Mouse (Mus musculus) gastrocnemius, postnatal 14 days (tissue): ENCODE measurements around the gene Hnrnpul1. TPM values are rescaled to one million over a fixed set of nuclear protein-coding genes. Genes with fewer than 3 reads are reported as not detected.

Experiments
- DNase-seq: peaks from one replicate; pipeline ENCODE4 v3.0.0; 2021; ENCODE audit warnings: mixed read lengths
- intact Hi-C: fragments of 180-260 bp; cut with DNase I; formaldehyde crosslinking; loops from one replicate; pipeline ENCODE4 v1.15.1; 2025; ENCODE audit warnings: low total_unique reads
- total RNA-seq, 2 experiments: library from RNA; stranded (reverse); gene quantifications; 2 replicates each; pipeline ENCODE4 v1.2.3; 2021

Gene Hnrnpul1
- total RNA-seq, 2 experiments from 2014 or later: 67.9 to 69.5 TPM

- intact Hi-C loops: no loop called here
- DNase-seq: no peak
Measured at GRCm38 (mm10) chr7:25781937-25782610, 27.5 kb upstream of the Hnrnpul1 start.

GRCm38 (mm10) chr7:25781321-25781936, 26.9 kb upstream of the Hnrnpul1 start:
- DNase-seq: peak; percentile 51
- intact Hi-C loops: no loop called here

GRCm38 (mm10) chr7:25780753-25781152, 26.2 kb upstream of the Hnrnpul1 start:
- DNase-seq: no peak
- intact Hi-C loops: no loop called here

GRCm38 (mm10) chr7:25780021-25780420, 25.5 kb upstream of the Hnrnpul1 start:
- intact Hi-C loops: no loop called here
- no peak for DNase-seq

GRCm38 (mm10) chr7:25768229-25768628, 13.7 kb upstream of the Hnrnpul1 start:
- intact Hi-C loops: no loop called here

GRCm38 (mm10) chr7:25766108-25766507, 11.6 kb upstream of the Hnrnpul1 start:
- DNase-seq: no peak
- intact Hi-C loops: no loop called here

More at GRCm38 (mm10) chr7:25768229-25768628, 13.7 kb upstream of the Hnrnpul1 start:
- no peak for DNase-seq

GRCm38 (mm10) chr7:25764221-25764620, 9.7 kb upstream of the Hnrnpul1 start:
- DNase-seq: no peak
- intact Hi-C loops: no loop called here

GRCm38 (mm10) chr7:25763678-25764077, 9.1 kb upstream of the Hnrnpul1 start:
- DNase-seq: no peak
- intact Hi-C loops: no loop called here

GRCm38 (mm10) chr7:25761354-25761753, 6.8 kb upstream of the Hnrnpul1 start:
- no peak for DNase-seq
- intact Hi-C loops: no loop called here

- intact Hi-C loops: loop anchor here (2.0 kb wide), 1 partner anchor 49 kb away; no protein-coding TSS in a partner anchor
Measured at GRCm38 (mm10) chr7:25756011-25756410, 1.5 kb upstream of the Hnrnpul1 start.

GRCm38 (mm10) chr7:25755468-25755833, 894 bp upstream of the Hnrnpul1 start:
- DNase-seq: peak; percentile 53
- intact Hi-C loops: no loop called here

More at GRCm38 (mm10) chr7:25756011-25756410, 1.5 kb upstream of the Hnrnpul1 start:
- DNase-seq: peak; percentile 93

- intact Hi-C loops: no loop called here
- DNase-seq: no peak
Measured at GRCm38 (mm10) chr7:25754439-25754737, 169 bp downstream of the Hnrnpul1 start.

- intact Hi-C loops: no loop called here
- DNase-seq: peak; percentile 58
Measured at GRCm38 (mm10) chr7:25753643-25754438, 716 bp downstream of the Hnrnpul1 start.

GRCm38 (mm10) chr7:25753076-25753475, 1.5 kb downstream of the Hnrnpul1 start:
- DNase-seq: no peak
- intact Hi-C loops: no loop called here

- intact Hi-C loops: no loop called here
- DNase-seq: no peak
Measured at GRCm38 (mm10) chr7:25746844-25747243, 7.7 kb downstream of the Hnrnpul1 start.

- no peak for DNase-seq
- intact Hi-C loops: no loop called here
Measured at GRCm38 (mm10) chr7:25738277-25738676, 16.3 kb downstream of the Hnrnpul1 start.

- no peak for DNase-seq
- intact Hi-C loops: no loop called here
Measured at GRCm38 (mm10) chr7:25736920-25737319, 17.6 kb downstream of the Hnrnpul1 start.

- intact Hi-C loops: no loop called here
- DNase-seq: no peak
Measured at GRCm38 (mm10) chr7:25734991-25735390, 19.6 kb downstream of the Hnrnpul1 start.

GRCm38 (mm10) chr7:25731294-25732055, 23.1 kb downstream of the Hnrnpul1 start:
- no peak for DNase-seq
- intact Hi-C loops: no loop called here

GRCm38 (mm10) chr7:25729862-25730261, 24.7 kb downstream of the Hnrnpul1 start:
- peak; percentile 66 for DNase-seq
- intact Hi-C loops: no loop called here
